Mouse (Mus musculus) lung, embryonic 16.5 days (tissue): ENCODE results near the gene Cdc42bpb. TPM values are rescaled to one million over a fixed set of nuclear protein-coding genes. Genes with fewer than 3 reads are reported as not detected.

Source experiments
- ATAC-seq: fragments of 200-750 bp; cut with Nextera tagmentation; 2 replicates; pipeline ENCODE4 v1.8.0; 2017; ENCODE audit warnings: low read depth, mild to moderate bottlenecking, moderate library complexity
- H3K27ac ChIP-seq: fragments of 300-500 bp; sonication (generic); 2 replicates; pipeline ENCODE4 v1.5.1; 2014; ENCODE audit warnings: mild to moderate bottlenecking, control low read depth, low read length
- H3K27me3 ChIP-seq: fragments of 300-500 bp; sonication (generic); 2 replicates; pipeline ENCODE4 v1.6.1; 2014; ENCODE audit warnings: low read depth, low read length, mixed read lengths; ENCODE audit not compliant: control insufficient read depth, insufficient read depth
- H3K36me3 ChIP-seq: fragments of 300-500 bp; sonication (generic); 2 replicates; pipeline ENCODE4 v1.6.1; 2014; ENCODE audit warnings: low read length; ENCODE audit not compliant: control insufficient read depth, insufficient read depth
- H3K4me1 ChIP-seq: fragments of 300-500 bp; sonication (generic); replicated peaks from 2 replicates; pipeline ENCODE4 v1.6.1; 2014; ENCODE audit warnings: low read length, mixed read lengths; ENCODE audit not compliant: control insufficient read depth, insufficient read depth
- H3K4me2 ChIP-seq: fragments of 300-500 bp; sonication (generic); 2 replicates; pipeline ENCODE4 v1.6.1; 2014; ENCODE audit warnings: low read depth, low read length, control low read depth
- H3K4me3 ChIP-seq: fragments of 300-500 bp; sonication (generic); 2 replicates; pipeline ENCODE4 v1.5.1; 2014; ENCODE audit warnings: mild to moderate bottlenecking, low read length, control low read depth
- H3K9ac ChIP-seq: fragments of 300-500 bp; sonication (generic); 2 replicates; pipeline ENCODE4 v1.6.1; 2014; ENCODE audit warnings: low read length, control low read depth
- H3K9me3 ChIP-seq: fragments of 300-500 bp; sonication (generic); 2 replicates; pipeline ENCODE4 v1.6.1; 2016; ENCODE audit warnings: low read length; ENCODE audit not compliant: control insufficient read depth
- WGBS: fragments of 180-500 bp; shearing (Covaris S2); extraction: QIAGEN DNeasy Blood & Tissue Kit; methylation state at CpG from one replicate; pipeline ENCODE4 v1.1.7; 2014; 5-methylcytosine and 5-hydroxymethylcytosine counted together
- polyA plus RNA-seq: library from polyadenylated mRNA; unstranded; fragments of >200 nt; fragmentation: Nextera tagmentation; extraction: Ambion mirVana; gene quantifications from 2 replicates; pipeline ENCODE4 v1.2.1, GENCODE M21; 2015

Gene Cdc42bpb
- polyA plus RNA-seq, 1 experiment from 2014 or later: 36.1 TPM

- no peak for ATAC-seq
- Histone ChIP-seq H3K9ac (no peak overlapping the region), H3K27me3 (no peaks in the 10 kb centered on the region), H3K9me3 (no peaks in the 10 kb centered on the region), H3K4me1 (no peaks in the 10 kb centered on the region), H3K4me2 (no peak overlapping the region), H3K36me3 (peaks cover 7% of the 10 kb centered on the region), H3K27ac (no peak overlapping the region), H3K4me3 (no peak overlapping the region)
- WGBS: 80% methylated on average over 15 of the region's 15 CpGs
These were observed 44.4 kb downstream of the Cdc42bpb start for GRCm38 (mm10) chr12:111333020-111333605.

GRCm38 (mm10) chr12:111332443-111332842, 45.1 kb downstream of the Cdc42bpb start:
- H3K9ac ChIP-seq: no peak overlapping the region
- peaks cover 9% of the 10 kb centered on the region for H3K36me3 ChIP-seq
- ATAC-seq: no peak
- H3K27me3 ChIP-seq: no peaks in the 10 kb centered on the region
- H3K4me1 ChIP-seq: no peaks in the 10 kb centered on the region
- no peak overlapping the region for H3K27ac ChIP-seq
- 93% methylated on average over 11 of the region's 11 CpGs for WGBS
- H3K4me3 ChIP-seq: no peak overlapping the region
- no peaks in the 10 kb centered on the region for H3K9me3 ChIP-seq
- no peak overlapping the region for H3K4me2 ChIP-seq

- 89% methylated on average over 9 of the region's 9 CpGs for WGBS
- no peak overlapping the region for H3K27ac ChIP-seq
- no peak for ATAC-seq
- no peaks in the 10 kb centered on the region for H3K9me3 ChIP-seq
- no peak overlapping the region for H3K9ac ChIP-seq
- peaks cover 18% of the 10 kb centered on the region for H3K36me3 ChIP-seq
- no peaks in the 10 kb centered on the region for H3K27me3 ChIP-seq
- no peak overlapping the region for H3K4me2 ChIP-seq
- H3K4me1 ChIP-seq: no peaks in the 10 kb centered on the region
- no peak overlapping the region for H3K4me3 ChIP-seq
These were observed 45.9 kb downstream of the Cdc42bpb start for GRCm38 (mm10) chr12:111331573-111331972.

- Histone ChIP-seq H3K27ac (no peak overlapping the region), H3K4me3 (no peak overlapping the region), H3K4me2 (no peak overlapping the region), H3K36me3 (peaks cover 31% of the 10 kb centered on the region), H3K27me3 (no peaks in the 10 kb centered on the region), H3K9ac (no peak overlapping the region), H3K9me3 (no peaks in the 10 kb centered on the region), H3K4me1 (no peaks in the 10 kb centered on the region)
- WGBS: 92% methylated on average over 15 of the region's 15 CpGs
- ATAC-seq: no peak
These were observed 48.2 kb downstream of the Cdc42bpb start for GRCm38 (mm10) chr12:111329281-111329680.

- H3K9me3 ChIP-seq: no peaks in the 10 kb centered on the region
- no peaks in the 10 kb centered on the region for H3K27me3 ChIP-seq
- H3K27ac ChIP-seq: no peak overlapping the region
- H3K4me3 ChIP-seq: no peak overlapping the region
- 65% methylated on average over 6 of the region's 6 CpGs for WGBS
- no peak overlapping the region for H3K4me2 ChIP-seq
- H3K9ac ChIP-seq: no peak overlapping the region
- peaks cover 39% of the 10 kb centered on the region for H3K36me3 ChIP-seq
- peak; percentile 55 for ATAC-seq
- H3K4me1 ChIP-seq: no peaks in the 10 kb centered on the region
These were observed 49.2 kb downstream of the Cdc42bpb start for GRCm38 (mm10) chr12:111328360-111328759.

- Histone ChIP-seq H3K4me2 (no peak overlapping the region), H3K27me3 (no peaks in the 10 kb centered on the region), H3K4me3 (no peak overlapping the region), H3K27ac (no peak overlapping the region), H3K9me3 (no peaks in the 10 kb centered on the region), H3K9ac (no peak overlapping the region), H3K36me3 (peaks cover 58% of the 10 kb centered on the region), H3K4me1 (peaks cover 1% of the 10 kb centered on the region)
- no peak for ATAC-seq
- WGBS: 90% methylated on average over 18 of the region's 18 CpGs
These were observed 51.6 kb downstream of the Cdc42bpb start for GRCm38 (mm10) chr12:111325744-111326424.

- Histone ChIP-seq H3K27me3 (no peaks in the 10 kb centered on the region), H3K27ac (no peak overlapping the region), H3K36me3 (peaks cover 62% of the 10 kb centered on the region), H3K4me1 (peaks cover 4% of the 10 kb centered on the region), H3K9me3 (no peaks in the 10 kb centered on the region), H3K4me3 (no peak overlapping the region), H3K9ac (no peak overlapping the region), H3K4me2 (no peak overlapping the region)
- WGBS: 92% methylated on average over 12 of the region's 12 CpGs
- no peak for ATAC-seq
These were observed 52.6 kb downstream of the Cdc42bpb start for GRCm38 (mm10) chr12:111324949-111325348.

GRCm38 (mm10) chr12:111324536-111324935, 53.0 kb downstream of the Cdc42bpb start:
- H3K27me3 ChIP-seq: no peaks in the 10 kb centered on the region
- H3K9me3 ChIP-seq: no peaks in the 10 kb centered on the region
- H3K36me3 ChIP-seq: peaks cover 65% of the 10 kb centered on the region
- ATAC-seq: no peak
- H3K4me3 ChIP-seq: no peak overlapping the region
- 93% methylated on average over 21 of the region's 21 CpGs for WGBS
- H3K4me1 ChIP-seq: peaks cover 4% of the 10 kb centered on the region
- no peak overlapping the region for H3K9ac ChIP-seq
- H3K4me2 ChIP-seq: no peak overlapping the region
- H3K27ac ChIP-seq: no peak overlapping the region

GRCm38 (mm10) chr12:111323423-111323822, 54.1 kb downstream of the Cdc42bpb start:
- no peak overlapping the region for H3K4me3 ChIP-seq
- H3K27me3 ChIP-seq: no peaks in the 10 kb centered on the region
- H3K4me1 ChIP-seq: peaks cover 4% of the 10 kb centered on the region
- H3K9me3 ChIP-seq: no peaks in the 10 kb centered on the region
- ATAC-seq: no peak
- no peak overlapping the region for H3K4me2 ChIP-seq
- H3K9ac ChIP-seq: no peak overlapping the region
- H3K27ac ChIP-seq: no peak overlapping the region
- peaks cover 73% of the 10 kb centered on the region for H3K36me3 ChIP-seq
- 73% methylated on average over 4 of the region's 4 CpGs for WGBS
